Mouse (Mus musculus): ENCODE measurements around the gene Btbd9. TPM values are rescaled to one million over a fixed set of nuclear protein-coding genes. Genes with fewer than 3 reads are reported as not detected.

Btbd9 gene
- polyA plus RNA-seq, 1 experiment from 2014 or later = 40.6 TPM

- WGBS = 89% methylated on average over 2 of the region's 2 CpGs
- ATAC-seq = no peak
These were observed 290.6 kb downstream of the Btbd9 start for GRCm38 (mm10) chr17:30285641-30286040.

GRCm38 (mm10) chr17:30283460-30284050 is 292.7 kb downstream of the Btbd9 start:
- Histone ChIP-seq H3K9ac (replicated peaks; ENCODE audit: low read depth) (no peak overlapping the region), H3K4me1 (ENCODE audit: insufficient read depth, low read depth, low read length) (no peaks in the 10 kb centered on the region), H3K9me3 (ENCODE audit: low read length) (no peaks in the 10 kb centered on the region), H3K4me2 (replicated peaks; ENCODE audit: low read depth, low read length) (no peak overlapping the region), H3K4me3 (ENCODE audit: low read depth, low read length) (no peak overlapping the region), H3K27ac (ENCODE audit: low read length) (no peak overlapping the region), H3K27me3 (replicated peaks; ENCODE audit: insufficient read depth, low read length) (no peaks in the 10 kb centered on the region), H3K36me3 (ENCODE audit: insufficient read depth, low read length) (no peaks in the 10 kb centered on the region)
- no peak for ATAC-seq
- no peak for TF ChIP-seq EP300 (IDR thresholded peaks at IDR 0.05)
- TF ChIP-seq CTCF (IDR thresholded peaks at IDR 0.05) = no peak
- DNase-seq (ENCODE audit: low spot score) = no peak
- WGBS = 73% methylated on average over 4 of the region's 4 CpGs

More at GRCm38 (mm10) chr17:30285641-30286040, 290.6 kb downstream of the Btbd9 start:
- TF ChIP-seq EP300 (IDR thresholded peaks at IDR 0.05) (no peak), CTCF (IDR thresholded peaks at IDR 0.05) (no peak)
- H3K36me3 ChIP-seq (ENCODE audit: insufficient read depth, low read length) = no peaks in the 10 kb centered on the region
- H3K4me2 ChIP-seq (replicated peaks; ENCODE audit: low read depth, low read length) = no peak overlapping the region
- H3K27ac ChIP-seq (ENCODE audit: low read length) = no peak overlapping the region
- no peak overlapping the region for H3K4me3 ChIP-seq (ENCODE audit: low read depth, low read length)
- H3K9me3 ChIP-seq (ENCODE audit: low read length) = no peaks in the 10 kb centered on the region
- H3K27me3 ChIP-seq (replicated peaks; ENCODE audit: insufficient read depth, low read length) = no peaks in the 10 kb centered on the region
- no peaks in the 10 kb centered on the region for H3K4me1 ChIP-seq (ENCODE audit: insufficient read depth, low read depth, low read length)
- no peak for DNase-seq (ENCODE audit: low spot score)
- H3K9ac ChIP-seq (replicated peaks; ENCODE audit: low read depth) = no peak overlapping the region

GRCm38 (mm10) chr17:30283001-30283400 is 293.3 kb downstream of the Btbd9 start:
- Histone ChIP-seq H3K4me1 (ENCODE audit: insufficient read depth, low read depth, low read length) (no peaks in the 10 kb centered on the region), H3K9me3 (ENCODE audit: low read length) (no peaks in the 10 kb centered on the region), H3K36me3 (ENCODE audit: insufficient read depth, low read length) (no peaks in the 10 kb centered on the region), H3K4me2 (replicated peaks; ENCODE audit: low read depth, low read length) (no peak overlapping the region), H3K27me3 (replicated peaks; ENCODE audit: insufficient read depth, low read length) (no peaks in the 10 kb centered on the region), H3K27ac (ENCODE audit: low read length) (no peak overlapping the region), H3K4me3 (ENCODE audit: low read depth, low read length) (no peak overlapping the region), H3K9ac (replicated peaks; ENCODE audit: low read depth) (no peak overlapping the region)
- no peak for ATAC-seq
- no peak for DNase-seq (ENCODE audit: low spot score)
- no peak for TF ChIP-seq EP300 (IDR thresholded peaks at IDR 0.05)
- TF ChIP-seq CTCF (IDR thresholded peaks at IDR 0.05) = no peak

- no peak overlapping the region for H3K9ac ChIP-seq (replicated peaks; ENCODE audit: low read depth)
- no peaks in the 10 kb centered on the region for H3K9me3 ChIP-seq (ENCODE audit: low read length)
- WGBS = 58% methylated on average over 7 of the region's 7 CpGs
- no peak for TF ChIP-seq CTCF (IDR thresholded peaks at IDR 0.05)
- TF ChIP-seq EP300 (IDR thresholded peaks at IDR 0.05) = no peak
- no peaks in the 10 kb centered on the region for H3K27me3 ChIP-seq (replicated peaks; ENCODE audit: insufficient read depth, low read length)
- no peak overlapping the region for H3K4me2 ChIP-seq (replicated peaks; ENCODE audit: low read depth, low read length)
- ATAC-seq (peak; percentile 23; the same call in 1 of the 2 replicates), DNase-seq (ENCODE audit: low spot score) (peak; percentile 19)
- H3K4me3 ChIP-seq (ENCODE audit: low read depth, low read length) = no peak overlapping the region
- no peaks in the 10 kb centered on the region for H3K4me1 ChIP-seq (ENCODE audit: insufficient read depth, low read depth, low read length)
- H3K27ac ChIP-seq (ENCODE audit: low read length) = no peak overlapping the region
- H3K36me3 ChIP-seq (ENCODE audit: insufficient read depth, low read length) = no peaks in the 10 kb centered on the region
These were observed 295.8 kb downstream of the Btbd9 start for GRCm38 (mm10) chr17:30280323-30281118.

- Histone ChIP-seq H3K27me3 (replicated peaks; ENCODE audit: insufficient read depth, low read length) (no peaks in the 10 kb centered on the region), H3K9ac (replicated peaks; ENCODE audit: low read depth) (no peak overlapping the region), H3K4me2 (replicated peaks; ENCODE audit: low read depth, low read length) (no peak overlapping the region), H3K4me3 (ENCODE audit: low read depth, low read length) (no peak overlapping the region), H3K36me3 (ENCODE audit: insufficient read depth, low read length) (no peaks in the 10 kb centered on the region), H3K4me1 (ENCODE audit: insufficient read depth, low read depth, low read length) (no peaks in the 10 kb centered on the region), H3K27ac (ENCODE audit: low read length) (no peak overlapping the region), H3K9me3 (ENCODE audit: low read length) (no peaks in the 10 kb centered on the region)
- ATAC-seq (no peak), DNase-seq (ENCODE audit: low spot score) (no peak)
- TF ChIP-seq EP300 (IDR thresholded peaks at IDR 0.05) = no peak
- no peak for TF ChIP-seq CTCF (IDR thresholded peaks at IDR 0.05)
- 78% methylated on average over 5 of the region's 5 CpGs for WGBS
These were observed 296.6 kb downstream of the Btbd9 start for GRCm38 (mm10) chr17:30279684-30280083.

- no peak overlapping the region for H3K4me2 ChIP-seq (replicated peaks; ENCODE audit: low read depth, low read length)
- ATAC-seq (no peak), DNase-seq (ENCODE audit: low spot score) (no peak)
- no peaks in the 10 kb centered on the region for H3K27me3 ChIP-seq (replicated peaks; ENCODE audit: insufficient read depth, low read length)
- TF ChIP-seq CTCF (IDR thresholded peaks at IDR 0.05) (no peak), EP300 (IDR thresholded peaks at IDR 0.05) (no peak)
- 37% methylated on average over 16 of the region's 16 CpGs for WGBS
- no peaks in the 10 kb centered on the region for H3K4me1 ChIP-seq (ENCODE audit: insufficient read depth, low read depth, low read length)
- H3K36me3 ChIP-seq (ENCODE audit: insufficient read depth, low read length) = no peaks in the 10 kb centered on the region
- no peak overlapping the region for H3K4me3 ChIP-seq (ENCODE audit: low read depth, low read length)
- no peak overlapping the region for H3K9ac ChIP-seq (replicated peaks; ENCODE audit: low read depth)
- no peaks in the 10 kb centered on the region for H3K9me3 ChIP-seq (ENCODE audit: low read length)
- H3K27ac ChIP-seq (ENCODE audit: low read length) = no peak overlapping the region
These were observed 297.5 kb downstream of the Btbd9 start for GRCm38 (mm10) chr17:30278596-30279378.
